Mouse (Mus musculus): ENCODE results near the gene Trim38. TPM values are rescaled to one million over a fixed set of nuclear protein-coding genes. Genes with fewer than 3 reads are reported as not detected.
A peak's percentile ranks its signal among the peaks of the same experiment; 100 is the strongest.
"Not testable (repeated sequence)": the region's sequence is repeated elsewhere in the genome, so short reads cannot be mapped to it uniquely, and the experiment has no call there.

The Trim38 gene
- polyA plus RNA-seq, 1 experiment from 2014 or later: not detected

DNA sequence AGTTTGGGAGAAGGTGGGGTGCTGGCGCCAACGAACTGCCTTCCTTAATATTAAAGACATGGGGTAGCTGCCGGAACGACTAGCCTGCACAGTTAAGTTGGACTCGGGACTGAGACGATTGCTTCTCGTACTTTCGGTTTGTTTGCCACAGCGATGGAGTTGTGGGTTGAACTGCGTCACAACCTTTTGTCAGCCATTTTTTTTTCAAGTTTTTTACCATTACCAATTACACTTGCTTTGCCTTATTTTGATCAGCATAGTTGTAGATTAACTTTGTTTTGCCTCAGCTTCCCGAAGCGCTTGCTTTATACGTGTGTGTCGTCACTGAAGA lies 29.8 kb upstream of the Trim38 start:
- ATAC-seq (ENCODE audit: low FRiP score, low read depth): no peak; the same call in 1 of the 2 replicates
- H3K4me2 ChIP-seq (replicated peaks): peak overlapping the region; percentile 95
- H3K4me1 ChIP-seq: peaks cover 21% of the 10 kb centered on the region
- H3K27ac ChIP-seq: peak overlapping the region; percentile 98
- H3K4me3 ChIP-seq: peak overlapping the region; percentile 64
- no peaks in the 10 kb centered on the region for H3K36me3 ChIP-seq
- 2% methylated on average over 14 of the region's 14 CpGs for WGBS
- H3K9me3 ChIP-seq: no peaks in the 10 kb centered on the region
- peak overlapping the region; percentile 89 for H3K9ac ChIP-seq
- H3K27me3 ChIP-seq: no peaks in the 10 kb centered on the region

DNA sequence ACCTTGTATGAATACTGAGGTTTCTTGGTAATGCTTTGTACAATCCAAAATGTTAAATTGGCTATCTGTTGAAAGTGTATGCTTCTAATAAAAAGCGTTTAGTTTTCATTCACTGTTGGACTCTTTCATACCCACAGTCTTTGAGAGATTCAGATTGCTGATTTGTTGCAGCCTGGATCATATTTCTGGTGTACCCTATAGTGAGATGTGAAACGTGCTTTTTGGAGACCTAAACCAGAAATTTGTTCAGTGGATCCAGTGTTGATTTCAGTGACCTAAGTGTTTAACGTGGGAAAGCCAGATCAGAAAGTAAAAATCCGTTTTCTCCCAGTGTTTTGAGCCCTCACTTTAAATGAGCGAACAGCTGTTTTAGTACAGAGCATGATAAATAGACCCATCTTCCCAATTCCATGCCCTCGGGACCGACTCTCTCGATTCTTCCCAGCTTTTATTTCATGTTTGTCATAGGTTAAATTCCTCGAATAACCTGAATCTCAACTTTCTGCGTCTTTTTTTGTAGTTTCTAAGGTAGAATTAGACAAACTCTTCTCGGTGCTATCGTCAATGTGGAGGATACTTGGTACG lies 29.4 kb upstream of the Trim38 start:
- WGBS: 29% methylated on average over 13 of the region's 13 CpGs
- H3K4me2 ChIP-seq (replicated peaks): peak overlapping the region; percentile 95
- ATAC-seq (ENCODE audit: low FRiP score, low read depth): no peak
- no peaks in the 10 kb centered on the region for H3K27me3 ChIP-seq
- H3K4me3 ChIP-seq: peak overlapping the region; percentile 64
- no peaks in the 10 kb centered on the region for H3K9me3 ChIP-seq
- H3K36me3 ChIP-seq: no peaks in the 10 kb centered on the region
- peak overlapping the region; percentile 98 for H3K27ac ChIP-seq
- peak overlapping the region; percentile 89 for H3K9ac ChIP-seq
- peaks cover 21% of the 10 kb centered on the region for H3K4me1 ChIP-seq

DNA sequence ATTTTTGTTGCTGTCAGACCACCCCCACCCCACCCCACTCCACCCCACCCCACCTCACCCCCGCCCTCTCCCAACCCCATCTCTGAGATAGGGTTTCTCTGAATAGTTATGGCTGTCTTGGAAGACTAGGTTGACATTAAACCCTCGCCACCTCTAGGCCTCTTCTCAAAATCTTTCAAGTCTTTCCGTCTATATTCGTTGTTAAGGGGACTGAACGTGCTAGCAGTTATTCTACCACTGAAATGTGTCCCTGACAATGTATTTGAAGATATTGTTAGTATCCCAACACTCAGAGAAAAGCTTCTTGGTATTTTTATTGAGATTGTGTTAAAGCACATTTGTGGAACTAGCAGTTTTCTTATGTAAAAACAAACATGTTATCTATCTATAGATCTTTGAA lies 28.8 kb upstream of the Trim38 start:
- H3K27ac ChIP-seq: 0 out of 2 replicates have a peak overlapping the region, but pooled peaks have one; percentile 58
- peak overlapping the region; percentile 95 for H3K4me2 ChIP-seq (replicated peaks)
- no peaks in the 10 kb centered on the region for H3K36me3 ChIP-seq
- H3K4me1 ChIP-seq: peaks cover 21% of the 10 kb centered on the region
- WGBS: 62% methylated on average over 5 of the region's 5 CpGs
- H3K9me3 ChIP-seq: no peaks in the 10 kb centered on the region
- peak overlapping the region; percentile 64 for H3K4me3 ChIP-seq
- H3K27me3 ChIP-seq: no peaks in the 10 kb centered on the region
- peak overlapping the region; percentile 89; the same call in 1 of the 2 replicates for H3K9ac ChIP-seq
- ATAC-seq (ENCODE audit: low FRiP score, low read depth): no peak

DNA sequence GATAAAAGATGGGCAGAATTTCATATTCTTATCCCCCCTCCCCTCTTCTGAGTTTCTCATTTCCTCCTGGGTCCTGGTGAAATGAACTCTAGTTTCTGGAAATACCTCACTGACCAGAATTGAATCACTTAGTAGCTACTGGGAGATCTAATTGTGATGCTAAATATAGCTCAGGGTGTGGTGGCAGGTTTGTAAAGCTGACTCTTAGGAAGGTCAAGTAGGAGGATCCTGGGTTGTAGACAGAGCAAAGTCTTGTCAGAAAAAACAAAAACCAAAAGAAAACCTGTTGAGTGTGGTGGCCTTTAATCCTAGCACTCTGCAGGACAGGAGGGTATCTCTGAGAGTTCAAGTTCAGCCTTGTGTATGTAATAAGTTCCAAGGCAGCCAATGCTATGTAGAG lies 27.7 kb upstream of the Trim38 start:
- Histone ChIP-seq H3K27me3 (no peaks in the 10 kb centered on the region), H3K9me3 (no peaks in the 10 kb centered on the region), H3K4me2 (replicated peaks) (no peak overlapping the region), H3K4me3 (no peak overlapping the region), H3K4me1 (peaks cover 22% of the 10 kb centered on the region), H3K36me3 (no peaks in the 10 kb centered on the region), H3K27ac (no peak overlapping the region), H3K9ac (no peak overlapping the region)
- no peak for ATAC-seq (ENCODE audit: low FRiP score, low read depth)

DNA sequence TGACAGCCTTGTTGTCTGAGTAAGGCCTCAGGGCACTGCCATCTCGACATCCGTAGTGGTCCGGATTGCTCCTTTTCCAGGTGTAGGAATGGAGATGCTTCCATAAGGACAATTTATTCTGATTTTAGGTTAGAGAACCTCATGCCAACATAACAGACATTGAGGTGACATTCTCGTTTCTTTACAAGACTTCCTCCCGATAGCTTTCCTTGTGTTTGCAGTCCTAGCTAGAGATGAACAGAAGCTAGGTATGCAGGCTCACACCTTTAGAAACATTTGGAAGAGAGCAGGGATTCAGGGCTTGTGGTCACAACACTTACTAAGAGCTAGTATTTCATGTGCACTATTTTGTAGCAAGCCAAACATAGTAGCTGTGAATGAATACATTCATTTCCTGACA lies 26.5 kb upstream of the Trim38 start:
- no peak overlapping the region for H3K27ac ChIP-seq

DNA sequence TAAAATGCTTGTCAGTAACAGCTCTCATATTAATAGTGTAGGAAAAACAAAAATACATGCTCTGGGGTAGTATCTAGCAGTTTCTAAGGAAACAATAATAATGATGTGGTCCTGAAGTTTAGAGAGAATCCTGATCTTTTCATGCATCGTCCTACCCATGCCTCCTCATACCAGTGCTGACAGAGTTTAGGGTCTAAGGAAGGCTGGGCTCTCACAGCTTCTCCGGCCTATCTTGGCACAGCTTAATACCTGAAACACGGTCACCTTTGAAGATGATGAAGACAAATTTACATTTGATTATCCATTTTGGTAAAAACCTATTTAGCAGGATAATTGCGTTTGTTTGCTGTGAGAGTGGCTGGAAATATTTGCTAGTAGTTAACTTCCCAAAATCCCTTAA lies 25.8 kb upstream of the Trim38 start:
- no peak for ATAC-seq (ENCODE audit: low FRiP score, low read depth)
- Histone ChIP-seq H3K27me3 (no peaks in the 10 kb centered on the region), H3K4me3 (peak overlapping the region; percentile 49), H3K9ac (peak overlapping the region; percentile 69), H3K4me2 (replicated peaks) (peak overlapping the region; percentile 69), H3K9me3 (no peaks in the 10 kb centered on the region), H3K4me1 (peaks cover 34% of the 10 kb centered on the region), H3K27ac (peak overlapping the region; percentile 72; the same call in 1 of the 2 replicates), H3K36me3 (no peaks in the 10 kb centered on the region)
- 40% methylated on average over 4 of the region's 4 CpGs for WGBS

More for the DNA sequence above, 26.5 kb upstream of the Trim38 start:
- H3K9me3 ChIP-seq: no peaks in the 10 kb centered on the region
- no peak overlapping the region for H3K9ac ChIP-seq
- 82% methylated on average over 5 of the region's 5 CpGs for WGBS
- H3K27me3 ChIP-seq: no peaks in the 10 kb centered on the region
- H3K4me2 ChIP-seq (replicated peaks): no peak overlapping the region
- peaks cover 29% of the 10 kb centered on the region for H3K4me1 ChIP-seq
- no peaks in the 10 kb centered on the region for H3K36me3 ChIP-seq
- H3K4me3 ChIP-seq: no peak overlapping the region
- ATAC-seq (ENCODE audit: low FRiP score, low read depth): no peak

DNA sequence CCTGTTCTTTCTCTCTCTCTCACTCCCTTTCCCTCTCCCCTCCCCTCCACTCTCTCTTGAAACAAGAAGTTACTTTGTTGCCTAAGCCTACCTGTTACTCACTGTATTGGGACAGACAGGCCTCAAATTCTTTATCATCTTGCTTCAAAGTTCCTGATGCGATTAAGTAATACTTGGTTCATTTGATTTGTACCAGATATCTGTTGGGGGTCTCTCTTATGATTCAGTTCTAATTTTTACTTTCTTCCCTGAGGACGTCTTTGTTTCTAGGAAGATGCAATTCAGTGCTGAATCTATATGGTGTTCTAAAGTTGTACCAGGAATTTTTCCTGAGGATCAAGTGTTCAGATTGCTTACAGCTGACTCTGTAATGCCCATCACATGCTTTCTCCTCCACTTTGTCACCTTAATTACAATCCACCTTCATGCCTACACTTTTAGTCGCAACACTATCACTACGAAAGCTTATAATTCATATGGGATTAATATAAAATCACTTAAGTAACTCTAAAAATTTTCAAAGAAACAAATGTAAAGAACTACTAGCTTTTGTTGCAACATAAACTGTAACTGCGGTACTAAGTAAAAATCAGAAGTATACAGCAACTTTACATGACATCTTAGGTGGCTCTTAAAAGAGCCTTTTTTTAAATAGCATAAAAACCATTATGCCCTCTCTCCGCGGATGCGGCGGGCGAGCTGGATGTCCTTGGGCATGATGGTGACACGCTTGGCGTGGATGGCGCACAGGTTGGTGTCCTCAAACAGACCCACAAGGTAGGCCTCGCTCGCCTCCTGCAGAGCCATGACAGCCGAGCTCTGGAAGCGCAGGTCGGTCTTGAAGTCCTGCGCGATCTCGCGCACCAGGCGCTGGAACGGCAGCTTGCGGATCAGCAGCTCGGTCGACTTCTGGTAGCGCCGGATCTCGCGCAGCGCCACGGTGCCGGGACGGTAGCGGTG lies 25.0 kb upstream of the Trim38 start:
- Histone ChIP-seq H3K4me2 (replicated peaks) (peak overlapping the region; percentile 69), H3K4me3 (peak overlapping the region; percentile 49), H3K9ac (peak overlapping the region; percentile 69), H3K27me3 (no peaks in the 10 kb centered on the region), H3K9me3 (no peaks in the 10 kb centered on the region), H3K4me1 (peaks cover 34% of the 10 kb centered on the region), H3K36me3 (no peaks in the 10 kb centered on the region), H3K27ac (peak overlapping the region; percentile 72)
- no peak for ATAC-seq (ENCODE audit: low FRiP score, low read depth)
- WGBS: under 1% methylated on average over 22 of the region's 36 CpGs

DNA sequence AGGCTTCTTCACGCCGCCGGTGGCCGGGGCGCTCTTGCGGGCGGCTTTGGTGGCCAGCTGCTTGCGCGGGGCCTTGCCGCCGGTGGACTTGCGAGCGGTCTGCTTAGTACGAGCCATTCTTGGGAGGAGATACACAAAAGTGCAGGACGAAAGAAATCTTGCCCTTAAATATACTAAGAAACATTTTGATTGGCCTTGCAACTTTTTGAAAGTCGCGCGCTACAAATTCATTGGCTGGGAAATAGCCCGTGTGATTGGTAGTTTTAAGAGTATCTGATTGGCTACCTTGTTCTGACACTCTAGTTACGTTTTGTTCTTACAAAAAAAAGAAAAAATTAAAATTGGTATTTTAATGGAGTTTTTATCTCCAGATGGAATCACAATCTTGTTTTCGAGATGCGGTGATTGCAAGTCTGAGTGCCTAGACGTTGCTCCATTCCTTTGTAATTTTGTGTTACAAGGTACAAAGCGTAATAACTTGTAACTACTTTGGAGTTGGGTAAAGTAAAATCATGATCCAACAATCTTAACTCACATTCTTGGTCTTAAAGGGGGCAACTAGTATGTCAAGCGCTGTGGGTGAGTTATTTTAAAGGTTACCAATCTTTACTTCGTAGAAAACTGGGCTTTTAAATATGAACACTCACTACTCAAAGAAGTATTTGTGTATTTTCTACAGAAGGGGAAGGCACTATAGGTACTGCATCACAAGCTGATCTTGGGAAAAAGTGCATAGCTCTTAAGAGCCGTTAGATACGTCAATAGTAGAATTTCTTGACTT lies 24.1 kb upstream of the Trim38 start, which contains the start of gene Hist1h3c:
TSS of gene Hist1h3c (minus strand) at position 222 of the 781 bp plus-strand sequence.
- Histone ChIP-seq H3K27ac (peak within 1 kb of the TSS; percentile 99), H3K36me3 (no peaks in the 10 kb centered on the region), H3K27me3 (no peaks in the 10 kb centered on the region), H3K9me3 (no peaks in the 10 kb centered on the region), H3K4me3 (peak within 1 kb of the TSS; percentile 49), H3K4me1 (peaks cover 30% of the 10 kb centered on the region), H3K9ac (peak within 1 kb of the TSS; percentile 73), H3K4me2 (replicated peaks) (peak within 1 kb of the TSS; percentile 69)
- under 1% methylated on average over 28 of the region's 28 CpGs for WGBS
- ATAC-seq (ENCODE audit: low FRiP score, low read depth): peak; percentile 74

DNA sequence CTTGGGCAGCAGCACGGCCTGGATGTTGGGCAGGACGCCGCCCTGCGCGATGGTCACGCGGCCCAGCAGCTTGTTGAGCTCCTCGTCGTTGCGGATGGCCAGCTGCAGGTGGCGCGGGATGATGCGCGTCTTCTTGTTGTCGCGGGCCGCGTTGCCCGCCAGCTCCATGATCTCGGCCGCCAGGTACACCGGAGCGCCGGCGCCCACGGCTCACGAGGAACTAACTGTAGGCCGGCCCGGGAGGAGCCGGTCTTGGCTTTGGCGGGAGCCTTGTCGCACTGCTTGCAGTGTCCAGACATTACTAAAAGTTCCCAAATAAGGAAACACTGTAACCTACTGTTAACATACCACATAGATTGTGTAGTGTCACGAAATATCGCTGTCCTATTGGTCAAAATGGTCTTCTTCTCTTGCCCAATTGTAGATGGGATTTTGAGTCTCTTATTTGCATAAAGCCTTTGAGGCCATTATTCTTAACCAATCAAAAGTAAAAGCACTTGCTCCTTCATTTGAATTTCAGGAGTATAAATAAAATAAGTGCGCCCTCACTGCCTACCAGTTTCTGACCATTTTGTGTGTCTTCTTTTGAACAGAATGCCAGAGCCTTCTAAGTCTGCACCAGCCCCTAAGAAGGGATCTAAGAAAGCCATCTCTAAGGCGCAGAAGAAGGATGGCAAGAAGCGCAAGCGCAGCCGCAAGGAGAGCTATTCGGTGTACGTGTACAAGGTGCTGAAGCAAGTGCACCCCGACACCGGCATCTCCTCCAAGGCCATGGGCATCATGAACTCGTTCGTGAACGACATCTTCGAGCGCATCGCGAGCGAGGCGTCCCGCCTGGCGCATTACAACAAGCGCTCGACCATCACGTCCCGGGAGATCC lies 23.3 kb upstream of the Trim38 start, which contains the start of gene Hist1h2bb:
TSS of gene Hist1h2bb (plus strand) at position 534 of the 880 bp plus-strand sequence.
- Histone ChIP-seq H3K9ac (peak within 1 kb of the TSS; percentile 73), H3K27ac (peak within 1 kb of the TSS; percentile 99), H3K4me2 (replicated peaks) (peak within 1 kb of the TSS; percentile 69), H3K4me1 (peaks cover 25% of the 10 kb centered on the region), H3K4me3 (peak within 1 kb of the TSS; percentile 49)
- not testable (repeated sequence) for H3K9me3 ChIP-seq, H3K27me3 ChIP-seq, H3K36me3 ChIP-seq
- under 1% methylated on average over 44 of the region's 58 CpGs for WGBS
- ATAC-seq (ENCODE audit: low FRiP score, low read depth): peak; percentile 93

DNA sequence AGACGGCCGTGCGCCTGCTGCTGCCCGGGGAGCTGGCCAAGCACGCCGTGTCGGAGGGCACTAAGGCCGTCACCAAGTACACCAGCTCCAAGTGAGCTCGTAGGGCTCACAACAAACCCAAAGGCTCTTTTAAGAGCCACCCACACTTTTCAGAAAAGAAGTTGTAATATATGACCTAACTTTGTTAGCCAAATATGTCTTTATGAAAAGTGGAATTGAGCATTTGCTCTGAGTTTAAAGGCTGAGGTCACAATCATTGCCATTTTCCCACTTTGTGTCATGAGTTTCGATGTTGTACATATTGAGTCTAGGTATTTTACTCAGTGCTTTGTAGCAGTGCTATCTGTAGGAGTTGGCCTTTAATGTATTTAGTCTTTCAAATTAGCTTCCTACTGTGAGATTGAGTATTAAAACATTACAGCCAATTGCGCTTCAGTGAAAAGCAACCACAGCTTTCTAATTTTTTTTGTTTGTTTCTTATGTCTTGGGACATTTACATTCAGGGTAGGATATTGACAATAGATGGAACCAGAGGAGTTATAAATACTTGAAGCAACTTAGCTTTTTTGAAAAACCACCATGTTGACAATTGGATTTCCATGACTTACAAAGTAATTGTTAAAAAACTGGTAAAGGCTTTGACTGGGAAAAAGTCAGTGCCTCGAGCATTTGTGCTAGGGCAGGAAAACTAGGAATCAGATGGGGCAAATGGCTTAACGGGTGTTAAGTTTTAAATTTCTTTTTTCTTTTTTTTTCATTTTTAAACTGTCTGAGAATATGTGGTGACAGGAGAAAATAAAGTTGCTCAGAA lies 22.4 kb upstream of the Trim38 start:
- 3% methylated on average over 13 of the region's 13 CpGs for WGBS
- no peak for ATAC-seq (ENCODE audit: low FRiP score, low read depth)

More for the DNA sequence above, 22.4 kb upstream of the Trim38 start:
- Histone ChIP-seq H3K9ac (peak overlapping the region; percentile 68), H3K9me3 (no peaks in the 10 kb centered on the region), H3K36me3 (no peaks in the 10 kb centered on the region), H3K4me2 (replicated peaks) (peak overlapping the region; percentile 69), H3K27me3 (no peaks in the 10 kb centered on the region), H3K4me3 (peak overlapping the region; percentile 49), H3K4me1 (peaks cover 25% of the 10 kb centered on the region), H3K27ac (peak overlapping the region; percentile 99)

All from limb, embryonic 13.5 days (tissue).